Mouse (Mus musculus): ENCODE results near the gene Col15a1. TPM values are rescaled to one million over a fixed set of nuclear protein-coding genes. Genes with fewer than 3 reads are reported as not detected.

Col15a1 gene
- polyA plus RNA-seq (2015; fragmentation: Illumina TruSeq; extraction: RNeasy Lipid Tissue Mini Kit (QIAGEN cat#74804); ENCODE audit: insufficient read depth, low replicate concordance): 6.7 TPM

GRCm38 (mm10) chr4:47207969-47208420 is at the start of gene Col15a1:
Col15a1 (plus strand) TSS chr4:47208161.

GRCm38 (mm10) chr4:47352803-47353388 is 144.9 kb downstream of the Col15a1 start, which contains the start of gene Tgfbr1:
Tgfbr1 (plus strand) TSS chr4:47353222.

Other genes with a start within 250 kb of the Col15a1 start
- not detected for gene Gabbr2, start 216.3 kb upstream of the Col15a1 start, polyA plus RNA-seq (2015; fragmentation: Illumina TruSeq; extraction: RNeasy Lipid Tissue Mini Kit (QIAGEN cat#74804); ENCODE audit: insufficient read depth, low replicate concordance)
- 0.36 TPM for gene Anks6, start 150.7 kb upstream of the Col15a1 start, polyA plus RNA-seq (2015; fragmentation: Illumina TruSeq; extraction: RNeasy Lipid Tissue Mini Kit (QIAGEN cat#74804); ENCODE audit: insufficient read depth, low replicate concordance)
- 15.0 TPM for gene Galnt12, start 116.3 kb upstream of the Col15a1 start, polyA plus RNA-seq (2015; fragmentation: Illumina TruSeq; extraction: RNeasy Lipid Tissue Mini Kit (QIAGEN cat#74804); ENCODE audit: insufficient read depth, low replicate concordance)
- gene Tgfbr1, start 145.1 kb downstream of the Col15a1 start, polyA plus RNA-seq (2015; fragmentation: Illumina TruSeq; extraction: RNeasy Lipid Tissue Mini Kit (QIAGEN cat#74804); ENCODE audit: insufficient read depth, low replicate concordance): 52.0 TPM